Mouse (Mus musculus) left cerebral cortex, adult 18-20 months (tissue): Measurements from ENCODE around the gene Gnao1. TPM values are rescaled to one million over a fixed set of nuclear protein-coding genes. Genes with fewer than 3 reads are reported as not detected.

Experiments used
- DNase-seq, 2 experiments: peaks; one replicate each; pipeline ENCODE4 v3.0.0; 2021 to 2022; ENCODE audit warnings: low spot score in 2 of 2, mixed read lengths in 1 of 2
- long read RNA-seq, 2 experiments: library from polyadenylated mRNA; stranded (forward); transcript quantifications; one replicate each; pipeline ENCODE4 v2.0.0; 2021
- total RNA-seq, 2 experiments: library from RNA; stranded (reverse); gene quantifications; 2 replicates each; pipeline ENCODE4 v1.2.3; 2021

Gnao1 gene
- total RNA-seq: 100 to 1,000 TPM; 659 to 709 TPM
- long read RNA-seq, experiment 1, full-length matches to known transcripts: 324 of 409 reads
- long read RNA-seq, experiment 1, partial matches to known transcripts: 68 of 409 reads
- long read RNA-seq, experiment 1, other reads (novel, unspliced or antisense): 17 of 409 reads
- long read RNA-seq, experiment 2, full-length matches to known transcripts: 197 of 252 reads
- long read RNA-seq, experiment 2, partial matches to known transcripts: 33 of 252 reads
- long read RNA-seq, experiment 2, other reads (novel, unspliced or antisense): 22 of 252 reads

DNA sequence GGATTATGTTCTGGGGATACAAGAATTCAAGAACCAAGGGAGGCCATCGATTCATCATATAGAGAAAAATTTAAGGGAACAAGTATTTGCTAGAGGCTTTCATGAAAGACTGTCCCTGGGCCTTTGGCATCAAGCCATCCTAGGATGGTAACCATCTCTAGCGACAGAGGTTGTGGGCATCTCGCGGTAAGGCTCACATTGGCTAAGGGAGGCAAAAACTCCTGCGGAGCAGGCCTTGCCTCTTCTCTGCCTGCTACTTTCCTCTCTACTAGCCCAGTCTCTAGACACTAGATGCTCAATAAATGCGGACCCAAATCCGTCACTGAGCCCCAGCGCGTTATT, at the start of gene Gnao1:
Gnao1 (plus strand) TSS at position 281 of the 342 bp plus-strand sequence.
- peak in 1 of 2 experiments; percentile 48 for DNase-seq

GRCm38 (mm10) chr8:93777605-93778004, 32.2 kb upstream of the Gnao1 start:
- no peak for DNase-seq

GRCm38 (mm10) chr8:93809226-93809625, 540 bp upstream of the Gnao1 start:
- no peak for DNase-seq

DNA sequence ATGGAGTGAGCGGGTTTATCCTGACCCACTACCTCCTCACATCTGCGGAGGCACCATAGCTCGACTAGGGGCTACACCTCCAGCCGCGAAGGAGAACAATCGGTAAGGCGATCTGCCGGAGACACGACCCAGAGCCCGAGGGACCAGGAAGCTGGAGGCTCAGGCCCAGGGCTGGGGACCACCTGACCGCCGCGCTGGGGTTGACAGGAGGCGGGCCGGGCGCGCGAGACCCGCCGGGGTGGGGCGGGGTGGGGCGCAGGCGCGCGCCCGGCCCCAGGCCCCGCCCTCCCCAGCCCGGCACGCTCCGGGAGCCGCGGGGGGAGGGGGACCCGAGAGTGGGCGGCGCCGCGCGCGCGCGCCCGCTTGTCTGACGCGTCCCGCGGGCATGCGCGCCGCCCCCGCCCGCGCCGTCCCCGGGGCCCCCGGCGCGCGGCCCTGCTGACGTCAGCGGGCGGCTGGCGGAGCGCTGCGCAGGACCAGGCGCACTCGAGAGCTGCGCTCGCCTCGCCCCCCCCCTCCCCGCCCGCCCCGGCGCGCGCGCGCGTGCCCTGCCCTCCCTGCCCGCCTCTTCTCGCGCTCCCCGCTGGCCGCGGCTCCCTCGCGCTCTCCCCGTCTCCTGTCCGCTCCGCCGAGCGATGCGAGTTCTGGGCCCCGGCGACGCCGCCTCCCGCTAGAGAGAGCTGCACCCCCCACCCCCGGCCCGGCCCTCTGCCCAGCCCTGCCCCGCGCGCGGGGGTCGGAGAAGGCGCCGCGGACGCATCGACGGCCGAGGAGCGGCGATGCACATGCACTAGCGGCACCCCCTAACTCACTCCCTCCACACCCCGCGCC, 477 bp downstream of the Gnao1 start:
- peak; percentile 86 to 92 for DNase-seq

DNA sequence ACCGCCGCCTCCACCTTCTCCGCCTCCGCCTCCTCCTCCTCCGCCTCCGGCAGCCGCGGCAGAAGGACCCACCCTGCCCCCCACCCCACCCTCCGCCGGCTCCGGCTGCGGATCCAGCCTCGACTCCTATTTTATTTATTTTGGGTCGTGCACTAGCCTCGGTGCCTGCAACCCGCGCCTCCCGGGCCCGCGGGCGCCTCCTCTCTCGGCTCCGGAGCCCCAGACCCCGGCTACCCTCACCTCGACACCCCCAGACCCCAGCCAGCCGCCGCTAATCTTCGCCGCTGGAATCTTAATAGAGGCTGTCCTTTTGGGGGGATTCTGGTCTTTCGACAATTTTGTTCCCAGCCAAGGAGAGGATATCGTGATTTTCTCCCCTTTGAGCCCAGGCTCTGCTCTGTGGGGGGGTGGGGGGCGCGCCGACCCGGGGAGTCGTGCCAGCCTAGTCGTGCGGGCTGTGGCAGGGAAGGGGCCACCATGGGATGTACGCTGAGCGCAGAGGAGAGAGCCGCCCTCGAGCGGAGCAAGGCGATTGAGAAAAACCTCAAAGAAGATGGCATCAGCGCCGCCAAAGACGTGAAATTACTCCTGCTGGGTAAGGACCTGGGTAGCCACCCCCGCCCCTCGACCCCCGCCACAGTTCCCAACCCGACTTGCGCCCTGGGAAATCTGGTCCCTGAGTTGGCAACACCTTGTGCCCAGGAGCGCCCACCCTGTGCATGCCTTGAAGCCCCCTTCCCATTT, 1.3 kb downstream of the Gnao1 start:
- DNase-seq: no peak

DNA sequence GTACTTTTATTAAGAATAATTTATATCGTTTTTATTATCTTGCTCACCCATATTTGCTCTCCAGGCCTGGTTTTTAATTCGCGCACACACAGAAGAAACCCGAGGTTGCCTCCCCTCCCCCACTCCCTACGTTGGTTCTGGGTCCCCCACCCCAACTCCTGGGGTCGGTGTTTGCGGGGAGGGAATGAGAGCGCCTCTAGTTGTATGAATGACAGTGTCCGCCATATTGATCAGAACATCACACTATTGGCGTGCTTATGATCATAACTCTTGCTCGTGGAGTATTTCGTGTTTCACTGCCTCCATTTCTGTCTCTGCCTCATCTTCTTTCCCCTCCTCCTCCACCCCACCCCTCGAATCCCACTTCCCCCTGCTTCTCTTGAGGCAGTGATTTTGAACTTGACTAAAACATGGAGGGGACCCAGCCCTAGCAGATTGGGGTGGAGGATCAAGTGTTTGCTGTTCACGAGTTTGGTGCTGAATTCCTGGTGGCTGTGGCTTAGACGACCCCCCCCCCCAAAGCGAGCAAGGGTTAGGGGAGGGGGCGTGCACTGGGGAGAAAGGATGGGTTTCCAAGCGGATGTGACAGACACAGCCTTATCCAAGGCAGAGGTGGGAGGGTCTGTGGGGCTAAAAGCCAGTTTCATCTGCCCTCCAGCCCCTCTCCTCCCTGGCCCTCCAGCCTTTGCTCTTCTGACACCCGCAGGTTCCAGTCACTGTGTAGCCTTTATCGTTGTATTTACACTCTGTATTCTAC, 2.1 kb downstream of the Gnao1 start:
- no peak for DNase-seq

- no peak for DNase-seq
These were observed 3.0 kb downstream of the Gnao1 start for GRCm38 (mm10) chr8:93812566-93813404.

DNA sequence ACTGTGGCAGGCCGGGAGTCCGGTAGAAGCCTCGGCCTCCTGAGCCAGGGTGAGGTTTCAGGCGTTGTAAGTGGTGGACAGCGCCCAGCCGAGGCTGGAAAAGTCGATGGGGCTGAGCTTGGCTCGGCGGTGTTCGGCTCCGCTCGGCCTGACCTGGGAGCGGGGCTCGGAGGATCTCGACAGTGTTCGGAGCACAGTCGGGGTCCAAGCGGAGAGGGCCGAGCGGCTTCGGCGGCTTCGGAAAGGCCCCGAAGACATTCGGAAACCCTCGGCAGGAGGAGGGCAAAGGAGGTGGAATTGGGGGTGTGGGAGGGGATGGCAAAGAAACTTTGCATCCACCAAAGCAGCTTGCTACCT, 3.6 kb downstream of the Gnao1 start:
- DNase-seq: peak; percentile 83 to 87

- no peak for DNase-seq
These were observed 4.5 kb downstream of the Gnao1 start for GRCm38 (mm10) chr8:93814266-93814665.

- DNase-seq: no peak
These were observed 6.5 kb downstream of the Gnao1 start for GRCm38 (mm10) chr8:93816226-93816625.

DNA sequence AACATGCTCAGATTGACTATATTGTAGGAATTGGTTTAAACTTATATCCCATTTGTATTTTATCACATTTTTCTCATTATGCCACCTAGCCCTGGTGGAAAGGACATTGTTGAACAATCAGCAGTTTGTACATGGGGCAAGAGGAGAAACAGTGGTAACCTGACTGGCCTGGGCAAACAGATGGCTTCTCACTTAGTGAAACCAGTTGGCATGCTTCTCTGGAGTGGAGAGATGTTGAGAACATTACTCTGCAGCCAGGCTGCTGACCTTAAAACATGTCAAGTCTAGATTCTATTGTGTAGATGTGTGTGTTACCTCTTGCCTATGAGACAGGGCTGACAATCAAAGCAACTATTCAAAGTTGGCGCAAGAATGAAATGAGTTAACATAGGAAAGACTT, 7.6 kb downstream of the Gnao1 start:
- DNase-seq: no peak

- DNase-seq: no peak
These were observed 10.2 kb downstream of the Gnao1 start for GRCm38 (mm10) chr8:93819929-93820328.

DNA sequence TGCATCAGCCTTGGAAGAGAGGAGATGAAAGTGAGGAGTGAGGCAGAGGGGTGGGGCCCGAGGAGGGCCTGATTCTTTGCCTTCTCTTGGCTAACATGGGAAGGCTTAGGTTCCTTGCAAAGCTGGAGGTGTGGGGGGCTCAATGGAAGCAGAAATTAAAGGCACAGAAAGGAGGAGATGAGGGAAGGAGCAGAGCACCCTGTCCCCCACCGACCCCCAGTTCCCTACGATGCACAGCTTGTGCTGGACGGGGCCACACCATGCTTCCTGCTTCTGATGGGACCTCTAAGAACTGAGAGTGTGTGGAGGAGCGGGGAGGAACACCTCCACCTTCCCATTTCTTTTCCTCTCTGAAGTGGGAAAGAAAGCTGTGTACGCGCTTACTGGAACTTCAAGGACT, 11.6 kb downstream of the Gnao1 start:
- DNase-seq: no peak

DNA sequence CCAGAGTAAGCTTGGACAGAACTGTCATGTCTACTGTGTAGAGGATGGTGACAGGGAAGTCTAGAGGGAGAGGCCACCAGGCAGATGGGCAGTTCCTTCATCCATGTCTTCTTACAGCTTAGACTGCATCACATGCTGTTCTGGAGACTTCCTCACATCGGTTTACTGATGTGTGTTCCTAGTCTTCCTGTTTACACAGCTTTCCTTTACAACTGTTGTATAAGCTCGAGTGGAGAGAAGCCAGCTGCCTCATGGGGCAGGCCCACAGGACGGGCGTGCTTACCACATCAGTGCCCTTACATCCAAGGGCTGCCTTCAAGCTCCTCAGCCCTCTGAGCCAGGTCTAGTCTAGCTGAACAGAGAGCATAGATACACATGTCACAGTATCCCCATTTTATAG, 15.6 kb downstream of the Gnao1 start:
- DNase-seq: no peak

GRCm38 (mm10) chr8:93830626-93831025, 20.9 kb downstream of the Gnao1 start:
- DNase-seq: no peak

GRCm38 (mm10) chr8:93835771-93836170, 26.0 kb downstream of the Gnao1 start:
- no peak for DNase-seq

DNA sequence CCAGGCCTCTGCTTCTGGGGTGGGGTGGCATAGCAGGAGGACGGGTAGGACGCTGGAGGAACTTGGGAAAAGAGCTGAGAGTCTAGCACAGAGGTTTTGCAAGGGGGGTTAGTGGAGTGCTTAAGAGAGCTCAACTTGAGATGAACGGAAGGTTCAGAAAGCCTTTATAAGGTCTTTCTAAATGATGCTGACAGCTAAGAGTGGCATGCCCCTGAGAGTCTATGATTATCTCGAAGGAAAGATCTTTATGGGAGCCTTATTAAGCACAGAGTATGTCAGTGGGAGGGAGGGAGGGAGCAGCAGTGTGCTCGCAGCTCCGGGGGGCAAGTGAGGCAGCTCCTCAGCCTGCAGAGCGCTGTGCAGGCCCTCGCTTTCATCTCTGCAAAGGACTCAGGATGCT, 29.3 kb downstream of the Gnao1 start:
- no peak for DNase-seq

GRCm38 (mm10) chr8:93840486-93840885, 30.7 kb downstream of the Gnao1 start:
- DNase-seq: no peak

- DNase-seq: peak; percentile 30 to 50
These were observed 31.4 kb downstream of the Gnao1 start for GRCm38 (mm10) chr8:93840956-93841752.

GRCm38 (mm10) chr8:93842574-93842973, 32.8 kb downstream of the Gnao1 start:
- no peak for DNase-seq
